Mouse (Mus musculus): ENCODE results near the gene Ptpn20. TPM values are rescaled to one million over a fixed set of nuclear protein-coding genes. Genes with fewer than 3 reads are reported as not detected.

Gene Ptpn20
- polyA plus RNA-seq, 1 experiment from 2014 or later: 0.08 TPM

- peak overlapping the region; percentile 79 for H3K27ac ChIP-seq (ENCODE audit: low read length)
- H3K9ac ChIP-seq (ENCODE audit: low read length): no peak overlapping the region
- H3K4me3 ChIP-seq (ENCODE audit: low read length): no peak overlapping the region
- WGBS: 16% methylated on average over 6 of the region's 6 CpGs
- H3K36me3 ChIP-seq (ENCODE audit: control insufficient read depth, insufficient read depth): no peaks in the 10 kb centered on the region
- no peaks in the 10 kb centered on the region for H3K9me3 ChIP-seq (replicated peaks; ENCODE audit: control insufficient read depth, low read length)
- H3K27me3 ChIP-seq (ENCODE audit: control insufficient read depth, insufficient read depth, low read length): no peaks in the 10 kb centered on the region
- H3K4me1 ChIP-seq (ENCODE audit: control insufficient read depth, insufficient read depth, low read length): peaks cover 26% of the 10 kb centered on the region
- H3K4me2 ChIP-seq (ENCODE audit: low read depth, low read length): peak overlapping the region; percentile 22; the same call in 1 of the 2 replicates
- ATAC-seq (replicated peaks; ENCODE audit: extremely low read depth, insufficient read depth, low FRiP score): peak; percentile 56
Observed at GRCm38 (mm10) chr14:33687444-33688028, 98.5 kb downstream of the Ptpn20 start.

GRCm38 (mm10) chr14:33689044-33689443 lies 100.0 kb downstream of the Ptpn20 start:
- Histone ChIP-seq H3K27ac (ENCODE audit: low read length) (no peak overlapping the region), H3K4me2 (ENCODE audit: low read depth, low read length) (no peak overlapping the region), H3K27me3 (ENCODE audit: control insufficient read depth, insufficient read depth, low read length) (0 out of 2 replicates have a peak, but pooled peaks cover 2% of the 10 kb centered on the region), H3K9me3 (replicated peaks; ENCODE audit: control insufficient read depth, low read length) (no peaks in the 10 kb centered on the region), H3K9ac (ENCODE audit: low read length) (no peak overlapping the region), H3K4me1 (ENCODE audit: control insufficient read depth, insufficient read depth, low read length) (peaks cover 26% of the 10 kb centered on the region), H3K4me3 (ENCODE audit: low read length) (no peak overlapping the region), H3K36me3 (ENCODE audit: control insufficient read depth, insufficient read depth) (no peaks in the 10 kb centered on the region)
- no peak for ATAC-seq (replicated peaks; ENCODE audit: extremely low read depth, insufficient read depth, low FRiP score)

Other genes starting within 250 kb of the Ptpn20 start
- 11.8 and 13.4 TPM in 2 replicates for gene Mapk8, start 142.0 kb upstream of the Ptpn20 start, polyA plus RNA-seq (2015; fragmentation: Nextera tagmentation; extraction: Ambion mirVana)
- gene Frmpd2, start 117.5 kb upstream of the Ptpn20 start, polyA plus RNA-seq (2015; fragmentation: Nextera tagmentation; extraction: Ambion mirVana): 0.05 and 0.24 TPM in 2 replicates